In the genomic region with DNA sequence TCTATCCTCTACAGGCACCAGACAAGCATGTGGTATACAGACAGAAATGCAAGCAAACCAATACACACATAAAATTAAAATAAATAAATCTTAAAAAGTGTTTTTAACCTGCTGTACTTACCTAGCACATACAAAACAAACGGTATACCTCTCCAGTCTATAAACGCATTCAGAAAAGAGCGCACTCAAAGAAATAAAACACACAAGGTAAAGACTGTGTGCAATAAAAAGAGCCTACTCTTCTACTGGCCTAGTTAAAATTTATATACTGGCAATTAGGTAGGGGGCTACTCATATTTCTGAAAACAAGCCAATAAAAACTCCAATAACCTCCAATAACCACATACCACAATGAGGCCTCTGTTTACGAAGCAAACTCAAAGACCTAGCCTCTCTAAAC, we compare ENCODE assay signal across 20 mouse cellular contexts. TPM values are rescaled to one million over a fixed set of nuclear protein-coding genes. Genes with fewer than 3 reads are reported as not detected.
DNase-seq lines count a peak whose midpoint lies in the region; ATAC-seq and TF ChIP-seq lines count a peak whose summit lies in the region.
"Had no signal": no experiment of that assay in that cellular context is flagged by ENCODE, and none has a peak within 500 bp of the region (broad histone marks: within the 10 kb centered on the region; RNA-seq: fewer than 3 reads in every experiment).

No protein-coding gene starts in this region.

- no peaks in the 10 kb centered on the region for H3K27me3 ChIP-seq in midbrain, embryonic 11.5 days (ENCODE audit: control insufficient read depth, insufficient read depth, low read length)
- no peaks in the 10 kb centered on the region for H3K27me3 ChIP-seq in midbrain, postnatal 0 days (ENCODE audit: insufficient read depth, low read length)
- no peaks in the 10 kb centered on the region for H3K27me3 ChIP-seq in limb, embryonic 13.5 days
- no peaks in the 10 kb centered on the region for H3K27me3 ChIP-seq in liver, embryonic 15.5 days
- H3K27me3 ChIP-seq: forebrain, embryonic 13.5 days; hindbrain, embryonic 12.5 days had no signal

- H3K4me1 ChIP-seq in midbrain, embryonic 11.5 days (ENCODE audit: control insufficient read depth, insufficient read depth, low read length): no peaks in the 10 kb centered on the region
- no peaks in the 10 kb centered on the region for H3K4me1 ChIP-seq in midbrain, postnatal 0 days (ENCODE audit: insufficient read depth, low read length)
- H3K4me1 ChIP-seq in limb, embryonic 13.5 days: peaks cover 34% of the 10 kb centered on the region
- peaks cover 70% of the 10 kb centered on the region for H3K4me1 ChIP-seq in liver, embryonic 15.5 days (replicated peaks)
- H3K4me1 ChIP-seq: hindbrain, embryonic 12.5 days had no signal

- no peaks in the 10 kb centered on the region for H3K9me3 ChIP-seq in midbrain, embryonic 11.5 days (ENCODE audit: control insufficient read depth, low read length)
- H3K9me3 ChIP-seq in midbrain, postnatal 0 days (ENCODE audit: low read length): no peaks in the 10 kb centered on the region
- H3K9me3 ChIP-seq in limb, embryonic 13.5 days: no peaks in the 10 kb centered on the region
- no peaks in the 10 kb centered on the region for H3K9me3 ChIP-seq in liver, embryonic 15.5 days (replicated peaks)
- H3K9me3 ChIP-seq: embryonic facial prominence, embryonic 10.5 days; forebrain, embryonic 13.5 days; heart, embryonic 10.5 days; hindbrain, embryonic 12.5 days had no signal

- DNase-seq in midbrain, embryonic 11.5 days (ENCODE audit: low spot score, missing footprints): peak; percentile 37
- DNase-seq in midbrain, postnatal 0 days (ENCODE audit: low spot score): no peak
- DNase-seq in heart, adult 11 months: no peak
- DNase-seq in urinary bladder, postnatal 36 days (ENCODE audit: low spot score in 2 of 2): no peak
- no peak for DNase-seq in c-Kit-positive CD71-positive TER-119-positive erythroid progenitor cells, embryonic 14.5 days (ENCODE audit: low spot score)
- DNase-seq: adrenal gland, adult 2 months; adrenal gland, postnatal 25 days; cerebellum, adult 2 months; cerebellum, postnatal 10 days; forebrain, postnatal 0 days; gastrocnemius, postnatal 36 days; heart, adult 18-20 months; heart, postnatal 10 days; heart, postnatal 4 days had no signal

- no peak overlapping the region for H3K4me2 ChIP-seq in midbrain, embryonic 11.5 days
- no peak overlapping the region for H3K4me2 ChIP-seq in midbrain, postnatal 0 days (ENCODE audit: low read depth, low read length, poor library complexity, severe bottlenecking)
- H3K4me2 ChIP-seq in limb, embryonic 13.5 days (replicated peaks): peak overlapping the region; percentile 19; the same call in 1 of the 2 replicates
- H3K4me2 ChIP-seq in liver, embryonic 15.5 days: no peak overlapping the region
- H3K4me2 ChIP-seq: forebrain, embryonic 13.5 days; hindbrain, embryonic 12.5 days had no signal

- 97% methylated on average over 4 of the region's 4 CpGs for WGBS in midbrain, embryonic 11.5 days
- 95% methylated on average over 4 of the region's 4 CpGs for WGBS in midbrain, postnatal 0 days
- 29% methylated on average over 4 of the region's 4 CpGs for WGBS in limb, embryonic 13.5 days
- 97% methylated on average over 4 of the region's 4 CpGs for WGBS in liver, embryonic 15.5 days (ENCODE audit: insufficient replicate concordance)

- H3K9ac ChIP-seq in midbrain, embryonic 11.5 days (ENCODE audit: low read length): no peak overlapping the region
- H3K9ac ChIP-seq in midbrain, postnatal 0 days (replicated peaks; ENCODE audit: low read length, poor library complexity, severe bottlenecking): no peak overlapping the region
- H3K9ac ChIP-seq in limb, embryonic 13.5 days: no peak overlapping the region
- H3K9ac ChIP-seq in liver, embryonic 15.5 days: no peak overlapping the region
- H3K9ac ChIP-seq: forebrain, embryonic 13.5 days; forebrain, postnatal 0 days; hindbrain, embryonic 12.5 days had no signal

- ATAC-seq in midbrain, embryonic 11.5 days (ENCODE audit: low FRiP score): no peak
- ATAC-seq in midbrain, postnatal 0 days (ENCODE audit: low FRiP score): no peak
- ATAC-seq in limb, embryonic 13.5 days (ENCODE audit: low FRiP score, low read depth): peak; percentile 71
- no peak for ATAC-seq in liver, embryonic 15.5 days (ENCODE audit: insufficient read depth)
- ATAC-seq: forebrain, embryonic 13.5 days; forebrain, postnatal 0 days had no signal

- no peak overlapping the region for H3K4me3 ChIP-seq in midbrain, embryonic 11.5 days (ENCODE audit: low read depth, low read length)
- no peak overlapping the region for H3K4me3 ChIP-seq in midbrain, postnatal 0 days (ENCODE audit: low read depth, low read length)
- H3K4me3 ChIP-seq in limb, embryonic 13.5 days: no peak overlapping the region
- H3K4me3 ChIP-seq in liver, embryonic 15.5 days (replicated peaks): no peak overlapping the region
- H3K4me3 ChIP-seq: embryonic facial prominence, embryonic 10.5 days; forebrain, embryonic 13.5 days; heart, embryonic 10.5 days; hindbrain, embryonic 12.5 days had no signal

- H3K36me3 ChIP-seq in midbrain, embryonic 11.5 days (ENCODE audit: control insufficient read depth, insufficient read depth, low read length): no peaks in the 10 kb centered on the region
- no peaks in the 10 kb centered on the region for H3K36me3 ChIP-seq in midbrain, postnatal 0 days (ENCODE audit: insufficient read depth, low read length)
- H3K36me3 ChIP-seq in limb, embryonic 13.5 days: no peaks in the 10 kb centered on the region
- peaks cover 12% of the 10 kb centered on the region for H3K36me3 ChIP-seq in liver, embryonic 15.5 days (replicated peaks)
- H3K36me3 ChIP-seq: embryonic facial prominence, embryonic 10.5 days; heart, embryonic 10.5 days; hindbrain, embryonic 12.5 days had no signal

- no peak overlapping the region for H3K27ac ChIP-seq in midbrain, embryonic 11.5 days (ENCODE audit: low read depth, low read length)
- H3K27ac ChIP-seq in midbrain, postnatal 0 days (ENCODE audit: low read depth, low read length): no peak overlapping the region
- H3K27ac ChIP-seq in limb, embryonic 13.5 days: peak overlapping the region; percentile 29; the same call in 1 of the 2 replicates
- H3K27ac ChIP-seq in liver, embryonic 15.5 days (replicated peaks): peak overlapping the region; percentile 56
- H3K27ac ChIP-seq: embryonic facial prominence, embryonic 10.5 days; forebrain, embryonic 13.5 days; heart, embryonic 10.5 days; hindbrain, embryonic 12.5 days had no signal

- TF ChIP-seq CTCF in midbrain, postnatal 0 days (IDR thresholded peaks at IDR 0.05): no peak

RNA-seq across cellular contexts. Expression of gene Mtmr3, which starts 47.1 kb away (rescaled TPM):
- polyA plus RNA-seq in midbrain, embryonic 11.5 days (2014; fragmentation: Nextera tagmentation; extraction: Ambion mirVana): 28.6 and 32.5 TPM in 2 replicates
- 93.5 and 99.1 TPM in 2 replicates for total RNA-seq in midbrain, postnatal 0 days (2014; rRNA removed)
- polyA plus RNA-seq in midbrain, postnatal 0 days (2015; fragmentation: Nextera tagmentation; extraction: Ambion mirVana): 25.8 and 28.5 TPM in 2 replicates
- 27.6 and 30.4 TPM in 2 replicates for polyA plus RNA-seq in limb, embryonic 13.5 days (2015; fragmentation: Nextera tagmentation; extraction: Ambion mirVana)
- 32.5 and 36.6 TPM in 2 replicates for polyA plus RNA-seq in liver, embryonic 15.5 days (2015; fragmentation: Nextera tagmentation; extraction: Ambion mirVana)

Comparison
In these comparisons a context has a peak if more than half of its experiments do, and no peak if none do; other contexts are left out.
1. H3K27ac ChIP-seq: peak in limb, embryonic 13.5 days (single experiment) and liver, embryonic 15.5 days (single experiment); none in midbrain, embryonic 11.5 days (single experiment) and midbrain, postnatal 0 days (single experiment).